Mouse (Mus musculus) CH12.LX (cell line): ENCODE measurements at regions not wholly inside any gene's neighbourhood (a gene's known extent, or its start where the extent isn't known, plus 50 kb on each side); places are given as distances from the start of the nearest gene placed in this dataset.

Experiments used
- DNase-seq: peaks from one replicate; pipeline ENCODE4 v3.0.0-alpha.2; 2013; ENCODE audit errors: extremely low read depth
- H3K27ac ChIP-seq: 2 replicates; pipeline ENCODE4 v1.5.1; 2012; ENCODE audit warnings: low read depth, mild to moderate bottlenecking, control low read depth, moderate library complexity; ENCODE audit not compliant: insufficient read depth
- H3K27me3 ChIP-seq: replicated peaks from 2 replicates; pipeline ENCODE3; 2012; ENCODE audit warnings: inconsistent platforms
- H3K36me3 ChIP-seq, 2 experiments: replicated peaks in 1 of 2; 2 replicates each; pipeline versions ENCODE3 to v1.6.1; 2012; ENCODE audit warnings: inconsistent platforms in 1 of 2, low read length in 1 of 2, mild to moderate bottlenecking in 1 of 2, mixed read lengths in 1 of 2, moderate library complexity in 1 of 2; ENCODE audit not compliant: control insufficient read depth in 1 of 2, insufficient read depth in 1 of 2
- H3K4me1 ChIP-seq, 2 experiments: 2 replicates each; pipeline ENCODE4 v1.6.1; 2012; ENCODE audit warnings: inconsistent platforms in 1 of 2, moderate library complexity in 1 of 2; ENCODE audit not compliant: insufficient read depth in 2 of 2, control insufficient read depth in 1 of 2
- H3K4me2 ChIP-seq: 2 replicates; pipeline ENCODE4 v1.6.1; 2012; ENCODE audit warnings: low read depth, mild to moderate bottlenecking, control low read depth; ENCODE audit not compliant: poor library complexity, insufficient read depth, severe bottlenecking
- H3K4me3 ChIP-seq, 3 experiments: fragments of 150-350 bp in 1 of 3; sonication (generic) in 1 of 3; replicated peaks in 1 of 3; 2 replicates each; pipeline versions ENCODE3 to v1.5.1; 2011 to 2012; ENCODE audit warnings: low read depth in 2 of 3, low read length in 2 of 3, mild to moderate bottlenecking in 2 of 3, moderate library complexity in 2 of 3, control low read depth in 1 of 3, improper control_type of control experiment in 1 of 3, inconsistent platforms in 1 of 3, mixed read lengths in 1 of 3; ENCODE audit not compliant: poor library complexity in 1 of 3
- H3K79me2 ChIP-seq: replicated peaks from 2 replicates; pipeline ENCODE4 v1.6.1; 2012; ENCODE audit warnings: mild to moderate bottlenecking, moderate library complexity; ENCODE audit not compliant: control insufficient read depth, poor library complexity, insufficient read depth, severe bottlenecking; ENCODE audit errors: extremely low read depth
- H3K9ac ChIP-seq: 2 replicates; pipeline ENCODE4 v1.6.1; 2012; ENCODE audit warnings: low read depth, mild to moderate bottlenecking, control low read depth, moderate library complexity; ENCODE audit not compliant: insufficient read depth
- H3K9me3 ChIP-seq: replicated peaks from 2 replicates; pipeline ENCODE3; 2012; ENCODE audit warnings: low read length, inconsistent platforms, mixed read lengths
- BHLHE40 ChIP-seq: IDR thresholded peaks from 2 replicates; pipeline ENCODE4 v1.6.1; 2011; ENCODE audit warnings: mild to moderate bottlenecking, low read depth, low read length, improper control_type of control experiment
- CHD1 ChIP-seq: IDR thresholded peaks from 2 replicates; pipeline ENCODE4 v1.6.1; 2012; ENCODE audit warnings: low read depth, low read length, improper control_type of control experiment, inconsistent platforms
- CHD2 ChIP-seq: IDR thresholded peaks from 2 replicates; pipeline ENCODE4 v1.6.1; 2011; ENCODE audit warnings: low read length, improper control_type of control experiment
- CTCF ChIP-seq, 2 experiments: IDR thresholded peaks in 1 of 2; conservative IDR thresholded peaks in 1 of 2; 2 replicates each; pipeline ENCODE4 v1.5.1; 2011 to 2012; ENCODE audit warnings: low read depth in 2 of 2, low read length in 2 of 2, improper control_type of control experiment in 1 of 2, inconsistent platforms in 1 of 2, mild to moderate bottlenecking in 1 of 2, moderate library complexity in 1 of 2
- E2F4 ChIP-seq: IDR thresholded peaks from 2 replicates; pipeline ENCODE4 v1.6.1; 2011; ENCODE audit warnings: low read depth, low read length, improper control_type of control experiment; ENCODE audit not compliant: insufficient replicate concordance
- ELF1 ChIP-seq: IDR thresholded peaks from 2 replicates; pipeline ENCODE4 v1.6.1; 2014; ENCODE audit warnings: low read depth, mild to moderate bottlenecking, inconsistent platforms, low read length, improper control_type of control experiment
- EP300 ChIP-seq: IDR thresholded peaks from 2 replicates; pipeline ENCODE4 v1.6.1; 2011; ENCODE audit warnings: low read length, improper control_type of control experiment
- ETS1 ChIP-seq: conservative IDR thresholded peaks from 2 replicates; pipeline ENCODE4 v1.6.1; 2012; ENCODE audit warnings: low read depth, mild to moderate bottlenecking, inconsistent platforms, low read length, improper control_type of control experiment, moderate library complexity
- HCFC1 ChIP-seq: IDR thresholded peaks from 2 replicates; pipeline ENCODE4 v1.6.1; 2012; ENCODE audit warnings: low read depth, mild to moderate bottlenecking, inconsistent platforms, low read length, improper control_type of control experiment
- JUN ChIP-seq: IDR thresholded peaks from 2 replicates; pipeline ENCODE4 v1.6.1; 2011; ENCODE audit warnings: low read depth, mild to moderate bottlenecking, low read length, improper control_type of control experiment, moderate library complexity; ENCODE audit not compliant: insufficient read depth
- JUND ChIP-seq: conservative IDR thresholded peaks from 2 replicates; pipeline ENCODE4 v1.6.1; 2011; ENCODE audit warnings: low read depth, low read length, improper control_type of control experiment
- MAFK ChIP-seq: IDR thresholded peaks from 2 replicates; pipeline ENCODE4 v1.6.1; 2011; ENCODE audit warnings: low read length, improper control_type of control experiment; ENCODE audit not compliant: insufficient replicate concordance
- MAX ChIP-seq: IDR thresholded peaks from 2 replicates; pipeline ENCODE4 v1.6.1; 2011; ENCODE audit warnings: low read length, improper control_type of control experiment
- MAZ ChIP-seq: IDR thresholded peaks from 2 replicates; pipeline ENCODE4 v1.6.1; 2012; ENCODE audit warnings: low read depth, mild to moderate bottlenecking, inconsistent platforms, low read length, improper control_type of control experiment, moderate library complexity
- MEF2A ChIP-seq: IDR thresholded peaks from 2 replicates; pipeline ENCODE4 v1.6.1; 2014; ENCODE audit warnings: low read depth, mild to moderate bottlenecking, inconsistent platforms, low read length, improper control_type of control experiment, borderline replicate concordance
- MYC ChIP-seq: IDR thresholded peaks from 2 replicates; pipeline ENCODE4 v1.6.1; 2011; ENCODE audit warnings: low read depth, mild to moderate bottlenecking, improper control_type of control experiment, low read length
- NELFE ChIP-seq: IDR thresholded peaks from 2 replicates; pipeline ENCODE4 v1.6.1; 2011; ENCODE audit warnings: low read depth, low read length, improper control_type of control experiment
- POLR2A ChIP-seq: IDR thresholded peaks from 2 replicates; pipeline ENCODE4 v1.6.1; 2011; ENCODE audit warnings: low read depth, mild to moderate bottlenecking, improper control_type of control experiment, low read length
- POLR2AphosphoS2 ChIP-seq: IDR thresholded peaks from 2 replicates; pipeline ENCODE4 v1.6.1; 2011; ENCODE audit warnings: low read depth, low read length, improper control_type of control experiment
- RAD21 ChIP-seq: IDR thresholded peaks from 2 replicates; pipeline ENCODE4 v1.6.1; 2011; ENCODE audit warnings: low read depth, mild to moderate bottlenecking, low read length, improper control_type of control experiment, moderate library complexity
- SIN3A ChIP-seq: IDR thresholded peaks from 2 replicates; pipeline ENCODE4 v1.6.1; 2012; ENCODE audit warnings: low read length, improper control_type of control experiment, inconsistent platforms
- SMC3 ChIP-seq: IDR thresholded peaks from 2 replicates; pipeline ENCODE4 v1.6.1; 2011; ENCODE audit warnings: low read depth, low read length, improper control_type of control experiment
- TBP ChIP-seq: conservative IDR thresholded peaks from 2 replicates; pipeline ENCODE4 v1.6.1; 2011; ENCODE audit warnings: low read depth, low read length, improper control_type of control experiment
- TCF12 ChIP-seq: IDR thresholded peaks from 2 replicates; pipeline ENCODE4 v1.6.1; 2014; ENCODE audit warnings: low read depth, mild to moderate bottlenecking, inconsistent platforms, low read length, improper control_type of control experiment
- USF1 ChIP-seq: IDR thresholded peaks from 2 replicates; pipeline ENCODE4 v1.6.1; 2014; ENCODE audit warnings: low read depth, mild to moderate bottlenecking, inconsistent platforms, low read length, improper control_type of control experiment
- USF2 ChIP-seq: conservative IDR thresholded peaks from 2 replicates; pipeline ENCODE4 v1.6.1; 2011; ENCODE audit warnings: low read depth, low read length, improper control_type of control experiment
- ZC3H11A ChIP-seq: IDR thresholded peaks from 2 replicates; pipeline ENCODE4 v1.6.1; 2012; ENCODE audit warnings: low read depth, mild to moderate bottlenecking, inconsistent platforms, low read length, improper control_type of control experiment
- ZKSCAN1 ChIP-seq: IDR thresholded peaks from 2 replicates; pipeline ENCODE4 v1.6.1; 2012; ENCODE audit warnings: low read depth, inconsistent platforms, low read length, improper control_type of control experiment, borderline replicate concordance
- ZMIZ1 ChIP-seq: IDR thresholded peaks from 2 replicates; pipeline ENCODE4 v1.6.1; 2012; ENCODE audit warnings: low read depth, mild to moderate bottlenecking, inconsistent platforms, low read length, improper control_type of control experiment
- ZNF384 ChIP-seq: IDR thresholded peaks from 2 replicates; pipeline ENCODE4 v1.6.1; 2012; ENCODE audit warnings: low read depth, low read length, improper control_type of control experiment, inconsistent platforms
- dilution Hi-C: fragments of 300-500 bp; cut with MboI; formaldehyde crosslinking; loops from 2 replicates; pipeline ENCODE4 v1.14.3; 2020; ENCODE audit warnings: low sequenced_read_pairs; ENCODE audit not compliant: extremely low pct_unique_long_range_greater_than_20kb, extremely low pct_ligation_motif_present
- in situ Hi-C: fragments of 300-500 bp; cut with MboI; formaldehyde crosslinking; loops from 3 replicates; pipeline ENCODE4 v1.14.3; 2019; ENCODE audit warnings: low sequenced_read_pairs, low pct_ligation_motif_present, low pct_unique_long_range_greater_than_20kb, mixed read lengths

DNA sequence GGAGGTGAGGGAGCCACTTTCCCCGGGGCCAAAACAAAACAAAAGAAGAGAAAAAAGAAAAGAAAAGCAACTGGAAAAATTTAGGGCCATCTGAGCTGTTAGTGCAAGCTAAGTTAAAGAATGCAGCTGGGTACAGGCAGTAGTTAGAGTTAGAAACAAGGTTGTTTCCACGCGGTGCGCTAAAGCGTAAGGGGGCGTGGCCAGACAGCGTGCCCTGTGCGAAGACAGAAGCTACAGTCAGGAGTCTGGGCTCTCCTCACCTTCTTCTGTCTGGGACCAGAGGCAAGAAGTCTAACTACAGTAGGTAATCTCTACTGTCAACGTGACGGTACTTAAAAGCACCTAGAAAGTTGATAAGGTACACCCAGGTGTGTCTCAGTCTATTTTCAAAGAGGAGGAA lies 435.9 kb downstream of the Vrk1 start:
- no peaks in the 10 kb centered on the region for H3K4me1 ChIP-seq
- dilution Hi-C loops, result no loop called here
- no peak for TF ChIP-seq BHLHE40
- TF ChIP-seq RAD21, result no peak
- no peak for TF ChIP-seq JUN
- no peak for TF ChIP-seq MAFK
- no peak for TF ChIP-seq CHD1
- no peak for TF ChIP-seq NELFE
- no peak for TF ChIP-seq USF2
- TF ChIP-seq CTCF (conservative IDR thresholded peaks at IDR 0.05 in 1 of 2, IDR thresholded peaks at IDR 0.05 in 1 of 2; ENCODE audit: low read depth in 2 of 2, low read length in 2 of 2), result no peak
- no peak for TF ChIP-seq POLR2AphosphoS2
- no peak for TF ChIP-seq TCF12
- TF ChIP-seq SMC3, result no peak
- no peak for TF ChIP-seq ZKSCAN1
- TF ChIP-seq CHD2, result no peak
- TF ChIP-seq TBP, result no peak
- TF ChIP-seq MEF2A, result no peak
- TF ChIP-seq MAX, result no peak
- TF ChIP-seq ELF1, result no peak
- TF ChIP-seq EP300, result no peak
- TF ChIP-seq E2F4, result no peak
- TF ChIP-seq ETS1, result no peak
- TF ChIP-seq, all 38 proteins: peak for 0
- Histone ChIP-seq H3K36me3 (no peaks in the 10 kb centered on the region), H3K4me3 (no peak overlapping the region), H3K27me3 (no peaks in the 10 kb centered on the region), H3K27ac (no peak overlapping the region), H3K9me3 (peaks cover 89% of the 10 kb centered on the region), H3K9ac (no peak overlapping the region), H3K79me2 (no peaks in the 10 kb centered on the region), H3K4me2 (no peak overlapping the region)
- DNase-seq, result no peak
- in situ Hi-C loops, result no loop called here

DNA sequence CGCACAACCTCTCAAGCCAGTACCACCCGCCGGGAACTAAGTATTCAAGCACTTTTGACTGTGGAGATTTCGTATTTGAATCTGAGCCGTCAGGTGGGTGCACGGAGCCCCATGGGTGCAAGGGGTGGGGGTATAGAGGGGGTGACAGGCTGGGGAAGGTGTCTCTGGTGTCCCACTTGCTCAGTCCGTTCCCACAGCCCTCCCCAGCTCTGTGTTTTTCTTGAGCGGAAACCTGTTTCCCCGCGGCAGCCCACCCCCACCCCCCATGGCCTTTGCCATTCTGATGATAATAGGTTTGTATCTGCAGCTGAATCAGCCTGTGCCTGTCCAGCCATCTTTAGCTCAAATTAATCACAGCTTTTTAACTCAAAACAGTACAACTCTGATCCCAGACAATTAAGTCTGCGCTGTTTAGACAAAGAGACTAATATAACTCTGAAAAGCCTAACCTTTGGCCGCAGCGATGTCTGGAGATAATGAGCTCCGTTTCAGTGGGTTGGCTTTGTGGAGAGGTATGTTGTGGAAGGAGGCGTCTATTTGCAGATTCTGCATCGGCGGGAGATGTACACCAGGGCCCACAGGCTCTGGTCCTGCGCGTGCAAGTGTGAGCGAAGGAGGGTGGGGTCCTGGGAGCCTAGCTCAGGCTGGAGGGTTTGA lies 437.0 kb downstream of the Vrk1 start:
- in situ Hi-C loops, result no loop called here
- no peaks in the 10 kb centered on the region for H3K27me3 ChIP-seq
- dilution Hi-C loops, result no loop called here
- TF ChIP-seq CTCF (conservative IDR thresholded peaks at IDR 0.05 in 1 of 2, IDR thresholded peaks at IDR 0.05 in 1 of 2; ENCODE audit: low read depth in 2 of 2, low read length in 2 of 2) (no peak), CHD1 (no peak), HCFC1 (no peak), ZNF384 (no peak), MAX (no peak), MAFK (no peak), SIN3A (no peak), POLR2A (no peak), RAD21 (no peak), ZMIZ1 (no peak), ZC3H11A (no peak), MYC (no peak), JUN (no peak), JUND (no peak), MAZ (no peak), ELF1 (no peak), USF1 (no peak)
- no peak overlapping the region for H3K4me2 ChIP-seq
- H3K9ac ChIP-seq, result no peak overlapping the region
- no peaks in the 10 kb centered on the region for H3K79me2 ChIP-seq
- no peak overlapping the region for H3K4me3 ChIP-seq
- DNase-seq, result no peak
- H3K9me3 ChIP-seq, result peaks cover 89% of the 10 kb centered on the region
- H3K27ac ChIP-seq, result no peak overlapping the region
- H3K4me1 ChIP-seq, result no peaks in the 10 kb centered on the region
- no peaks in the 10 kb centered on the region for H3K36me3 ChIP-seq
